Comparison of ENCODE assay signal across 11 mouse cellular contexts in the genomic region with DNA sequence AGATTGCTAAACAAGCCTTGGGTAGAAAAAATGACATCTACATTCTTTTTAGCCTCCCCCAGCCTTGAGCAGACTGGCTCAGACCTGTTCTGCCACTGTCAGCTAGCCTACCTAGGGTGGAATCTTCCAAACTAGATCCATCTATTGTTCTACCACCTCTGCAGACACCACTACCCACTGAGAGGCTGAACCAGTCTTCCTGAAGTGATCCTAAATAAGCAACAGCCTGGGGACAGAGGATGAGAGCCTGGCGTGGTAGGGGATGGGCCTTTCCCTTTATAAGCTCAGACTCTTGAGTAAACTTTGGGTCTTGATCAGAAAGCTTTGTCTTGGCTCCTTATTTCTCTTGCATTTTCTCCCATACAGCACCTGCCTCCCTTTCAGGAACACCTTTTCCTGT.
"Had no signal": no experiment of that assay in that cellular context is flagged by ENCODE, and none has a peak within 500 bp of the region (broad histone marks: within the 10 kb centered on the region; RNA-seq: fewer than 3 reads in every experiment).

No protein-coding gene starts in this region.

- DNase-seq: retina, postnatal 1 day; right cerebral cortex, adult 18-20 months; right cerebral cortex, postnatal 14 days; right cerebral cortex, postnatal 25 days; right cerebral cortex, postnatal 4 days; thymus, adult 18-20 months; thymus, adult 2 months; thymus, postnatal 14 days; thymus, postnatal 25 days; thymus, postnatal 36 days; thymus, postnatal 4 days had no signal
